Mouse (Mus musculus): ENCODE results near the gene Pced1a.
"Not testable (repeated sequence)": the region's sequence is repeated elsewhere in the genome, so short reads cannot be mapped to it uniquely, and the experiment has no call there.

Pced1a gene

GRCm38 (mm10) chr2:130390993-130391625, 33.4 kb downstream of the Pced1a start:
- DNase-seq (ENCODE audit: low read depth, low spot score), result no peak

- DNase-seq (ENCODE audit: low read depth, low spot score), result no peak
Measured at GRCm38 (mm10) chr2:130388796-130389195, 35.7 kb downstream of the Pced1a start.

- no peak for DNase-seq (ENCODE audit: low read depth, low spot score)
Measured at GRCm38 (mm10) chr2:130386212-130386611, 38.3 kb downstream of the Pced1a start.

- no peak for DNase-seq (ENCODE audit: low read depth, low spot score)
Measured at GRCm38 (mm10) chr2:130383895-130384294, 40.6 kb downstream of the Pced1a start.

- DNase-seq (ENCODE audit: low read depth, low spot score), result no peak
Measured at GRCm38 (mm10) chr2:130383205-130383604, 41.3 kb downstream of the Pced1a start.

- no peak for DNase-seq (ENCODE audit: low read depth, low spot score)
Measured at GRCm38 (mm10) chr2:130374951-130375350, 49.5 kb downstream of the Pced1a start.

- DNase-seq (ENCODE audit: low read depth, low spot score), result not testable (repeated sequence)
Measured at GRCm38 (mm10) chr2:130373026-130373425, 51.5 kb downstream of the Pced1a start.

GRCm38 (mm10) chr2:130367386-130367785, 57.1 kb downstream of the Pced1a start:
- DNase-seq (ENCODE audit: low read depth, low spot score), result no peak

Data from skeletal muscle tissue, adult 2 months (tissue).